Mouse (Mus musculus): ENCODE results near the gene Iqgap2.

- TF ChIP-seq POLR2A (IDR thresholded peaks at IDR 0.05; ENCODE audit: insufficient read depth, low read length) = no peak
- no peak for TF ChIP-seq EP300 (IDR thresholded peaks at IDR 0.05; ENCODE audit: insufficient read depth, low read depth, low read length)
Measured at GRCm38 (mm10) chr13:95638894-95639293, 252.8 kb downstream of the Iqgap2 start.
